ENCODE assay signal across 29 mouse cellular contexts in genomic region chr14:62979815-62980214, GRCm38 (mm10). TPM values are rescaled to one million over a fixed set of nuclear protein-coding genes. Genes with fewer than 3 reads are reported as not detected.
"Had no signal": no experiment of that assay in that cellular context is flagged by ENCODE, and none has a peak within 500 bp of the region (broad histone marks: within the 10 kb centered on the region; RNA-seq: fewer than 3 reads in every experiment).

No protein-coding gene starts in this region.

- H3K27ac ChIP-seq: layer of hippocampus, adult 2 months; limb, embryonic 10.5 days; limb, embryonic 13.5 days; liver, embryonic 12.5 days; liver, embryonic 15.5 days; lung, embryonic 15.5 days; midbrain, embryonic 12.5 days; midbrain, embryonic 15.5 days; neural tube, embryonic 13.5 days had no signal

- H3K4me2 ChIP-seq: limb, embryonic 13.5 days; liver, embryonic 12.5 days; liver, embryonic 15.5 days; lung, embryonic 15.5 days; midbrain, embryonic 12.5 days; midbrain, embryonic 15.5 days; neural tube, embryonic 13.5 days had no signal

- ATAC-seq: liver, embryonic 12.5 days; midbrain, embryonic 15.5 days had no signal

- H3K9ac ChIP-seq: limb, embryonic 13.5 days; liver, embryonic 12.5 days; liver, embryonic 15.5 days; lung, embryonic 15.5 days; midbrain, embryonic 12.5 days; midbrain, embryonic 15.5 days; neural tube, embryonic 13.5 days had no signal

- DNase-seq: kidney, adult 9 months; kidney, postnatal 14 days; layer of hippocampus, adult 9-11 months; liver; lung, adult 18-20 months; lung, postnatal 10 days; lung, postnatal 36 days; thymus, postnatal 25 days had no signal

- H3K27me3 ChIP-seq: limb, embryonic 13.5 days; liver, embryonic 15.5 days; lung, embryonic 15.5 days; midbrain, embryonic 12.5 days; midbrain, embryonic 15.5 days; neural tube, embryonic 13.5 days had no signal

- H3K4me1 ChIP-seq: limb, embryonic 13.5 days; liver, embryonic 12.5 days; liver, embryonic 15.5 days; lung, embryonic 15.5 days; midbrain, embryonic 12.5 days; midbrain, embryonic 15.5 days; neural tube, embryonic 13.5 days had no signal

- H3K4me3 ChIP-seq: layer of hippocampus, adult 2 months; limb, embryonic 10.5 days; limb, embryonic 13.5 days; liver, embryonic 12.5 days; liver, embryonic 15.5 days; lung, embryonic 15.5 days; midbrain, embryonic 12.5 days; midbrain, embryonic 15.5 days; myocyte; neural tube, embryonic 13.5 days had no signal

- H3K36me3 ChIP-seq: limb, embryonic 10.5 days; limb, embryonic 13.5 days; liver, embryonic 12.5 days; liver, embryonic 15.5 days; lung, embryonic 15.5 days; midbrain, embryonic 12.5 days; midbrain, embryonic 15.5 days; neural tube, embryonic 13.5 days had no signal

- H3K9me3 ChIP-seq: limb, embryonic 10.5 days; limb, embryonic 13.5 days; liver, embryonic 12.5 days; liver, embryonic 15.5 days; lung, embryonic 15.5 days; midbrain, embryonic 12.5 days; midbrain, embryonic 15.5 days had no signal

RNA-seq across cellular contexts. Expression of gene Defb48, which starts 4.5 kb away (rescaled TPM):
- total RNA-seq: layer of hippocampus, adult 2 months; layer of hippocampus, postnatal 25 days; left cerebral cortex, adult 18-20 months; left cerebral cortex, postnatal 25 days; monocyte, adult 5-6 weeks; neutrophil, adult 5-6 weeks had no signal
- polyA plus RNA-seq: kidney, embryonic 16.5 days; large intestine, adult 2 months; limb, embryonic 10.5 days; limb, embryonic 13.5 days; liver, embryonic 12.5 days; liver, embryonic 15.5 days; lung, embryonic 15.5 days; midbrain, embryonic 12.5 days; midbrain, embryonic 15.5 days; neural tube, embryonic 13.5 days; small intestine, adult 2 months; spleen, adult 2 months; stomach, embryonic 16.5 days; thymus, postnatal 0 days had no signal

RNA-seq across cellular contexts. Expression of gene Defb47, which starts 18.1 kb away (rescaled TPM):
- total RNA-seq: layer of hippocampus, adult 2 months; layer of hippocampus, postnatal 25 days; left cerebral cortex, adult 18-20 months; left cerebral cortex, postnatal 25 days; monocyte, adult 5-6 weeks; neutrophil, adult 5-6 weeks had no signal
- polyA plus RNA-seq: kidney, embryonic 16.5 days; large intestine, adult 2 months; limb, embryonic 10.5 days; limb, embryonic 13.5 days; liver, embryonic 12.5 days; liver, embryonic 15.5 days; lung, embryonic 15.5 days; midbrain, embryonic 12.5 days; midbrain, embryonic 15.5 days; neural tube, embryonic 13.5 days; small intestine, adult 2 months; spleen, adult 2 months; stomach, embryonic 16.5 days; thymus, postnatal 0 days had no signal

RNA-seq across cellular contexts. Expression of gene Defb43, which starts 31.8 kb away (rescaled TPM):
- total RNA-seq: layer of hippocampus, adult 2 months; layer of hippocampus, postnatal 25 days; left cerebral cortex, adult 18-20 months; left cerebral cortex, postnatal 25 days; monocyte, adult 5-6 weeks; neutrophil, adult 5-6 weeks had no signal
- polyA plus RNA-seq: kidney, embryonic 16.5 days; large intestine, adult 2 months; limb, embryonic 10.5 days; limb, embryonic 13.5 days; liver, embryonic 12.5 days; liver, embryonic 15.5 days; lung, embryonic 15.5 days; midbrain, embryonic 12.5 days; midbrain, embryonic 15.5 days; myocyte; neural tube, embryonic 13.5 days; small intestine, adult 2 months; spleen, adult 2 months; stomach, embryonic 16.5 days; thymus, postnatal 0 days had no signal
